Mouse (Mus musculus): ENCODE measurements around the gene Tubal3. TPM values are rescaled to one million over a fixed set of nuclear protein-coding genes. Genes with fewer than 3 reads are reported as not detected.

The Tubal3 gene
- polyA plus RNA-seq, 1 experiment from 2014 or later: not detected

- DNase-seq (ENCODE audit: low spot score): no peak
- Histone ChIP-seq H3K27ac (no peak overlapping the region), H3K9me3 (ENCODE audit: control insufficient read depth, low read length) (no peaks in the 10 kb centered on the region), H3K4me3 (replicated peaks; ENCODE audit: low read length) (no peak overlapping the region), H3K9ac (no peak overlapping the region), H3K4me1 (replicated peaks; ENCODE audit: control insufficient read depth, insufficient read depth, low read length) (no peaks in the 10 kb centered on the region), H3K36me3 (replicated peaks; ENCODE audit: control insufficient read depth, insufficient read depth) (no peaks in the 10 kb centered on the region), H3K27me3 (ENCODE audit: control insufficient read depth, insufficient read depth, low read length) (no peaks in the 10 kb centered on the region), H3K4me2 (replicated peaks) (no peak overlapping the region)
- no peak for ATAC-seq (ENCODE audit: low FRiP score)
- 95% methylated on average over 6 of the region's 6 CpGs for WGBS
These were observed 10.8 kb upstream of the Tubal3 start for GRCm38 (mm10) chr13:3907151-3907696.

GRCm38 (mm10) chr13:3908262-3908661, 9.8 kb upstream of the Tubal3 start:
- 88% methylated on average over 4 of the region's 4 CpGs for WGBS
- Histone ChIP-seq H3K9me3 (ENCODE audit: control insufficient read depth, low read length) (no peaks in the 10 kb centered on the region), H3K4me1 (replicated peaks; ENCODE audit: control insufficient read depth, insufficient read depth, low read length) (no peaks in the 10 kb centered on the region), H3K9ac (no peak overlapping the region), H3K27ac (no peak overlapping the region), H3K36me3 (replicated peaks; ENCODE audit: control insufficient read depth, insufficient read depth) (no peaks in the 10 kb centered on the region), H3K4me2 (replicated peaks) (no peak overlapping the region), H3K27me3 (ENCODE audit: control insufficient read depth, insufficient read depth, low read length) (no peaks in the 10 kb centered on the region), H3K4me3 (replicated peaks; ENCODE audit: low read length) (no peak overlapping the region)
- DNase-seq (ENCODE audit: low spot score) (no peak), ATAC-seq (ENCODE audit: low FRiP score) (no peak)

GRCm38 (mm10) chr13:3910356-3910755, 7.7 kb upstream of the Tubal3 start:
- Histone ChIP-seq H3K36me3 (replicated peaks; ENCODE audit: control insufficient read depth, insufficient read depth) (no peaks in the 10 kb centered on the region), H3K4me2 (replicated peaks) (no peak overlapping the region), H3K27ac (no peak overlapping the region), H3K4me3 (replicated peaks; ENCODE audit: low read length) (no peak overlapping the region), H3K9me3 (ENCODE audit: control insufficient read depth, low read length) (no peaks in the 10 kb centered on the region), H3K27me3 (ENCODE audit: control insufficient read depth, insufficient read depth, low read length) (no peaks in the 10 kb centered on the region), H3K4me1 (replicated peaks; ENCODE audit: control insufficient read depth, insufficient read depth, low read length) (no peaks in the 10 kb centered on the region), H3K9ac (no peak overlapping the region)
- no peak for DNase-seq (ENCODE audit: low spot score)
- 71% methylated on average over 5 of the region's 5 CpGs for WGBS
- ATAC-seq (ENCODE audit: low FRiP score): no peak

GRCm38 (mm10) chr13:3913504-3913903, 4.6 kb upstream of the Tubal3 start:
- no peak overlapping the region for H3K4me3 ChIP-seq (replicated peaks; ENCODE audit: low read length)
- DNase-seq (ENCODE audit: low spot score) (no peak), ATAC-seq (ENCODE audit: low FRiP score) (no peak)
- WGBS: 87% methylated on average over 4 of the region's 4 CpGs
- H3K9ac ChIP-seq: no peak overlapping the region
- H3K36me3 ChIP-seq (replicated peaks; ENCODE audit: control insufficient read depth, insufficient read depth): no peaks in the 10 kb centered on the region
- no peak overlapping the region for H3K4me2 ChIP-seq (replicated peaks)
- H3K27ac ChIP-seq: no peak overlapping the region
- H3K27me3 ChIP-seq (ENCODE audit: control insufficient read depth, insufficient read depth, low read length): no peaks in the 10 kb centered on the region
- H3K9me3 ChIP-seq (ENCODE audit: control insufficient read depth, low read length): no peaks in the 10 kb centered on the region
- H3K4me1 ChIP-seq (replicated peaks; ENCODE audit: control insufficient read depth, insufficient read depth, low read length): 0 out of 2 replicates have a peak, but pooled peaks cover 9% of the 10 kb centered on the region

DNA sequence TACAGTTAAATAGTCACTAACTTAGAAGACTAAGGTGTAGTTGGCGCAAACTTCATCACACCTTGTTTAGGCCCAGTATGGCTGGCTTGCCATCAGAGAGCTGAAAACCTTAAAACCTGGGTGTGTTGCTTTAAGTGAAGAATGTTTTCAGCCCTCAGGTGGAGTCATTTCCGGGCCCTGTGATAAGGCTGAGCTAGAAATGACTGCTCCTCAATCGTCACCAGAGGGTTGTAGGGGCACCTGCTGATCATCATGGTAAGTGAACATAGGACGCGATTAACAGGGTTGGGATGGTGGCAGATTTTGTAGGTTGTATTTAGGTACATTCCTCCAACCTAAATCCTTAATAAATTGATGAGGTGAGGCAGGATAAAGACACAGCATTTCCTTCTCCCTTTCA, 6.4 kb downstream of the Tubal3 start:
- no peak for DNase-seq (ENCODE audit: low spot score)
- Histone ChIP-seq H3K4me3 (replicated peaks; ENCODE audit: low read length) (no peak overlapping the region), H3K9me3 (ENCODE audit: control insufficient read depth, low read length) (no peaks in the 10 kb centered on the region), H3K4me1 (replicated peaks; ENCODE audit: control insufficient read depth, insufficient read depth, low read length) (no peaks in the 10 kb centered on the region), H3K4me2 (replicated peaks) (no peak overlapping the region), H3K27me3 (ENCODE audit: control insufficient read depth, insufficient read depth, low read length) (no peaks in the 10 kb centered on the region), H3K36me3 (replicated peaks; ENCODE audit: control insufficient read depth, insufficient read depth) (no peaks in the 10 kb centered on the region), H3K9ac (no peak overlapping the region), H3K27ac (no peak overlapping the region)
- 93% methylated on average over 5 of the region's 5 CpGs for WGBS
- ATAC-seq (ENCODE audit: low FRiP score): no peak

DNA sequence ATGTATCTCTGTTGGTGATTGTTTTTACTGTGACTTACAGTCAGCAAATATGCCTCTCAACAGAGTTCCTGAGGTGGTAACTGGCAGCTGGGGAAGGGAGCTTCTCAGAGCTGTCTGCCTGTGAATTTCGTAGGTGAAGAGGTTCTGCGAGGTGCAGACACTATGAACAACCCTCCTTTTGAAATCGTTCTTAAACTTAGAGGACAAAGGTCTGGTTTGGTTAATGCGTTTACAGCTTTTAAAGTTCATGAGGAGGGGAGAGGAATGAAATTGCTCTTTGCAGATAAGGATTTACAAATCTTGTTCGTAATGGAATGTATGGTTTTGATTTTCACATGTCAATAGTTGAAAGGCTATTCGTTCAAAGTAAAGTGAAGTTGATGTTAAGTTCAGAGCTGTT, 7.6 kb downstream of the Tubal3 start:
- ATAC-seq (ENCODE audit: low FRiP score): no peak
- H3K4me2 ChIP-seq (replicated peaks): no peak overlapping the region
- 92% methylated on average over 6 of the region's 6 CpGs for WGBS
- no peak overlapping the region for H3K27ac ChIP-seq
- DNase-seq (ENCODE audit: low spot score): no peak
- H3K9me3 ChIP-seq (ENCODE audit: control insufficient read depth, low read length): no peaks in the 10 kb centered on the region
- no peak overlapping the region for H3K9ac ChIP-seq
- H3K4me1 ChIP-seq (replicated peaks; ENCODE audit: control insufficient read depth, insufficient read depth, low read length): no peaks in the 10 kb centered on the region
- no peaks in the 10 kb centered on the region for H3K27me3 ChIP-seq (ENCODE audit: control insufficient read depth, insufficient read depth, low read length)
- H3K4me3 ChIP-seq (replicated peaks; ENCODE audit: low read length): no peak overlapping the region
- H3K36me3 ChIP-seq (replicated peaks; ENCODE audit: control insufficient read depth, insufficient read depth): no peaks in the 10 kb centered on the region

DNA sequence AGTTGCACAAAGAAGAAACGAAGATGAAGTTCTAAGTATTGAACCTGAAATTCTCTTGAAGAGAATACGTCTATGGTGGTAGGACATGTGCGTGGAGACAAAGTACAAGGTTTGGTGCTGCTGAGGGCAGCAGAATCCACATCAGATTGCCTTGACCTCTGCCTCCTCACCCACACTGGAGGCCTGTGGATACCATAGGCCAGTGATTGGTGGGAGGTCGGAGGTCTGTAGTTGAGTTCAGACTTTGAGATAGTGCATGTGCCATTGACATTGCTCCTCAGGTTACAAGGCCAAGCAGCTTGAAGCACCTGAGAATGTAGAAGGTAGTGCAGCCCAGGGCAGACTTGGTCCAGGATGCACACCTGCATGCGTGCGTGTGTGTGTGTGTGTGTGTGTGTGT, 8.0 kb downstream of the Tubal3 start:
- H3K4me3 ChIP-seq (replicated peaks; ENCODE audit: low read length): no peak overlapping the region
- ATAC-seq (ENCODE audit: low FRiP score): no peak
- no peaks in the 10 kb centered on the region for H3K27me3 ChIP-seq (ENCODE audit: control insufficient read depth, insufficient read depth, low read length)
- no peaks in the 10 kb centered on the region for H3K36me3 ChIP-seq (replicated peaks; ENCODE audit: control insufficient read depth, insufficient read depth)
- no peak overlapping the region for H3K4me2 ChIP-seq (replicated peaks)
- no peaks in the 10 kb centered on the region for H3K4me1 ChIP-seq (replicated peaks; ENCODE audit: control insufficient read depth, insufficient read depth, low read length)
- no peak overlapping the region for H3K27ac ChIP-seq
- DNase-seq (ENCODE audit: low spot score): no peak
- 96% methylated on average over 6 of the region's 6 CpGs for whole genome bisulfite sequencing
- no peaks in the 10 kb centered on the region for H3K9me3 ChIP-seq (ENCODE audit: control insufficient read depth, low read length)
- no peak overlapping the region for H3K9ac ChIP-seq

GRCm38 (mm10) chr13:3944699-3945098, 26.6 kb downstream of the Tubal3 start:
- Histone ChIP-seq H3K36me3 (replicated peaks; ENCODE audit: control insufficient read depth, insufficient read depth) (no peaks in the 10 kb centered on the region), H3K9me3 (ENCODE audit: control insufficient read depth, low read length) (no peaks in the 10 kb centered on the region), H3K4me2 (replicated peaks) (no peak overlapping the region), H3K27me3 (ENCODE audit: control insufficient read depth, insufficient read depth, low read length) (no peaks in the 10 kb centered on the region), H3K4me3 (replicated peaks; ENCODE audit: low read length) (no peak overlapping the region), H3K27ac (no peak overlapping the region), H3K9ac (no peak overlapping the region), H3K4me1 (replicated peaks; ENCODE audit: control insufficient read depth, insufficient read depth, low read length) (no peaks in the 10 kb centered on the region)
- ATAC-seq (ENCODE audit: low FRiP score) (no peak), DNase-seq (ENCODE audit: low spot score) (no peak)
- WGBS: 85% methylated on average over 7 of the region's 7 CpGs

- no peak for DNase-seq (ENCODE audit: low spot score)
- Histone ChIP-seq H3K4me2 (replicated peaks) (no peak within 1 kb of the TSS), H3K9ac (no peak within 1 kb of the TSS), H3K36me3 (replicated peaks; ENCODE audit: control insufficient read depth, insufficient read depth) (no peaks in the 10 kb centered on the region), H3K9me3 (ENCODE audit: control insufficient read depth, low read length) (no peaks in the 10 kb centered on the region), H3K27ac (no peak within 1 kb of the TSS), H3K4me1 (replicated peaks; ENCODE audit: control insufficient read depth, insufficient read depth, low read length) (no peaks in the 10 kb centered on the region), H3K4me3 (replicated peaks; ENCODE audit: low read length) (no peak within 1 kb of the TSS), H3K27me3 (ENCODE audit: control insufficient read depth, insufficient read depth, low read length) (no peaks in the 10 kb centered on the region)
- no peak for ATAC-seq (ENCODE audit: low FRiP score)
- 80% methylated on average over 2 of the region's 2 CpGs for WGBS
These were observed 27.2 kb downstream of the Tubal3 start, which contains the start of gene Ucn3 for GRCm38 (mm10) chr13:3945249-3945648. Gene Ucn3, minus strand, starts transcription at chr13:3945349.

GRCm38 (mm10) chr13:3947267-3947666, 29.2 kb downstream of the Tubal3 start:
- ATAC-seq (ENCODE audit: low FRiP score) (no peak), DNase-seq (ENCODE audit: low spot score) (no peak)
- Histone ChIP-seq H3K4me3 (replicated peaks; ENCODE audit: low read length) (no peak overlapping the region), H3K36me3 (replicated peaks; ENCODE audit: control insufficient read depth, insufficient read depth) (no peaks in the 10 kb centered on the region), H3K27ac (no peak overlapping the region), H3K4me1 (replicated peaks; ENCODE audit: control insufficient read depth, insufficient read depth, low read length) (no peaks in the 10 kb centered on the region), H3K27me3 (ENCODE audit: control insufficient read depth, insufficient read depth, low read length) (no peaks in the 10 kb centered on the region), H3K4me2 (replicated peaks) (no peak overlapping the region), H3K9ac (no peak overlapping the region), H3K9me3 (ENCODE audit: control insufficient read depth, low read length) (no peaks in the 10 kb centered on the region)
- 88% methylated on average over 4 of the region's 4 CpGs for WGBS

Data from hindbrain, embryonic 14.5 days (tissue).